Mouse (Mus musculus): ENCODE data around the gene Cd8a. TPM values are rescaled to one million over a fixed set of nuclear protein-coding genes. Genes with fewer than 3 reads are reported as not detected.

Cd8a gene
- total RNA-seq, 4 experiments from 2014 or later = not detected

- no peak for DNase-seq (ENCODE audit: low spot score in 2 of 2)
Observed at GRCm38 (mm10) chr6:71369416-71369815, 3.8 kb upstream of the Cd8a start.

DNA sequence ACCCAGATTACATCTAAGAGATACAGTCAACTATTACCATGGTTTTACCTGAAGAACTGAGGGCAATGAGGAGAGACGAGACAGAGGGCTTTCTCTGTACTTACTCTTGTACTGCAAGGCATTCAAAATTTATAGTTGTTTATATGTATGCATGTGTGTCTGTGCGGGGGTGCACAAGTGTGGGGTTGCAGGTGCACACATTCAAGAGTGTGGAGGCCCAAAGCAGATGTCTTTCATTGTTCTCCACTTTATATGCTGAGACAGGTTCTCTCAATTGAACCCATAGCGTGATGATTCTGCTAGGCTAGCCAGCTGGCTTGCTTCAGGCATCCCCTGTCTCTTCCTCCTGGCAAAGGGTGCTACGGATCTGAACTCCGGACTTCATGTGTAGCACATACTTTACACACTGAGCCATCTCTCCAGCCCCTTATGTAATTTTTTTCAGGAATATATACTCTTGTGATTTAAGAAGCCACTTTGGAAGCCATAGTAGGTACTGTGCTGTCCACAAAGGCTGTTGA is 2.1 kb upstream of the Cd8a start:
- no peak for DNase-seq (ENCODE audit: low spot score in 2 of 2)

DNA sequence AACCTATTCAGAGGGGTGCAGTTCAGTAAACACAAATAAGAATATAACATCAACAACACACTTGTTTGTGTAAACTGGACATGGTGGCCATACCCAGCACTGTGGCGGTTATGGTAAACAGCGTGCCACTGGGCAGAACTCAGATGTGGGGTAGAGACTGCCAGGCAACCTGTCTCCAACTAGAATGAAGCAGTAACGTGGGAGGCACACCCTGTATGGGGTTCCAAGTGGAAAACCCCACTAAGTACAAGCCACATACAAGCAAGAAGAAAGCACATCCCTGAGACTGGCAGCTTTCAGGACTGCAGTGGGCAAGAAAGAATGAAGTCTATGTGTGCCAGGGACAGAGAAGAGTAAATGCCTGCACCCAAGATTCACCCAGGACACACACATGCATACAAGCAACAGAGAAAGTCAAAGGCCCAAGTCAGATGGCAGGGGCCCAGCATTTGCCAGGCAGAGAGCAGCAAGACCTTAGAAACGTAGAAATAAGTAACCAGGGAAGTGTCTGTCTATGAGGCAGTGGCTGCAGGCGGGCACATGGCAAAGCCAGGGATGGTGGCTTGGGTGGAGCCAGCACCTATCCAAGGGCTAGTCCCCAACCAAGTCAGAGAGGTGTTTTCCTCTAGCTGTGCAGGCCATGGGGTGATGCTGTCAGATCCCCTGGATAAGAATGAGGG is 1.0 kb upstream of the Cd8a start:
- DNase-seq (ENCODE audit: low spot score in 2 of 2) = no peak

DNA sequence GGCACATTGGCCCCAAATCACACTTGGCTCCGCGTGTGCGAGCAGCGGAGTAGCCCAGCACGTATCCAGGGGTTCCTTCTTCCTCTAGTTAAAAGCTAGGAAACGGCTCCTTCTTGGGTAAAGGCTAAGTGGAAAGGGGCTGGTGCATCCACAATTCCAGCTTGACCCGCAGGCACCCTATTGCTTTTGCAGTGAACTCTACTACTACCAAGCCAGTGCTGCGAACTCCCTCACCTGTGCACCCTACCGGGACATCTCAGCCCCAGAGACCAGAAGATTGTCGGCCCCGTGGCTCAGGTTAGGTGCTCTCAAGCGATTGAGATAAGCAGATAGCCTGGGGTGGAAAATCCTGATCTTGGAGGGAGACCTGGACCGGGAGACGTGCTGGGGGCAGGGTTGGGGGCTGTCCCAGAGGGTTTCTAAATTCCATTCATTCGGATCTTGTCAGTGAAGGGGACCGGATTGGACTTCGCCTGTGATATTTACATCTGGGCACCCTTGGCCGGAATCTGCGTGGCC is 1.1 kb downstream of the Cd8a start:
- no peak for DNase-seq (ENCODE audit: low spot score in 2 of 2)

DNA sequence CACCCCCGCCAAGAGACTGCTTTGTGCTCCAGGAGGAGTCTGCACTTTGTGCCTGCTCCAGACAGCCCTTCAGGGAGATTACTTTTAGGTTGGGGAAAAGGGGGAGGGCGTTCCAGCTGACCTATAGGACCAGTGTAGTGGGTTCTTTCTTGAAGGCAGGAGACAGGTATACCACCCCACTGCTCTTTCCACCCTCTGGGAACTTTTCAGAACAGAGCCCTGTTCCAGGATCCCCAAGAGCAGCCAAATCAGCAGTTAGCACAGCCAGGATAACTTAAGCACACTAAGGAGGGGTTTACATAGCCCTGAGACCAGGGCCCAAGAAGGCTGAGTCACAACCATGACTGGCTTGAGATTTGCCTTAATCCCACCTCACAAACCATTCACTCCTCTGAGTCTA is 1.7 kb downstream of the Cd8a start:
- DNase-seq (ENCODE audit: low spot score in 2 of 2) = no peak

DNA sequence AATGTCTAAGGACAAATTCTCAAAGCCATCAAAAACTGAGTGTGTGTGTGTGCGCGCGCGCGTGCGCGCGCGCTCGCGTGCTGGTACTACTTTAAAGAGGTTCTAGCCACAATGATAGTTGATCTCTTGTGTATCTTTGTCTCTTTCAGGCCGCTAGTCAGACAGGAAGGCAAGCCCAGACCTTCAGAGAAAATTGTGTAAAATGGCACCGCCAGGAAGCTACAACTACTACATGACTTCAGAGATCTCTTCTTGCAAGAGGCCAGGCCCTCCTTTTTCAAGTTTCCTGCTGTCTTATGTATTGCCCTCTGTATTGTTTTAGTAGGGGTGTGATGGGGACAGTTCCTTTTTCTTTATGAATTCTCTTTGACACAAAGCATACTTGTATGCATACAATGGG is 3.5 kb downstream of the Cd8a start:
- no peak for DNase-seq (ENCODE audit: low spot score in 2 of 2)

- no peak for DNase-seq (ENCODE audit: low spot score in 2 of 2)
Observed at GRCm38 (mm10) chr6:71381654-71382053, 8.4 kb downstream of the Cd8a start.

DNA sequence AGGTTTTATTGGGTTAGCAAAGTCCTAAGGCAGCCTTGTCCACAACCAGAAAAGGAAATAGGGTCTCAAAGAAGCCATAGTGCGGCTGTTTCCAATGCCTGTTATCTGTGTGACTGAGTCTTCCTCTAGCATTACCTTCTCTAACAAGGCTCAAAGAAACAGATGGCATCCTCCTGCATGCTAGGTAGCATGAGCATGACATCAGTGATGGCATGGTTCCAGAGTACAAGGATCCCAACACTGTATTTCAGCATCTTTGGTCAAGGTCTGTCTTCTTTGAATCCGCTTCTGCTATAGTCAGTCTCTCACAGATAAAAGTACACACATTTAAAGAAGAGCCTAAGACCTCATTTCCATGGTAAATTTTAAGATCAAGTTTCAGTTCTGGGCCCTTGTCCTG is 17.3 kb downstream of the Cd8a start:
- no peak for DNase-seq (ENCODE audit: low spot score in 2 of 2)

GRCm38 (mm10) chr6:71396016-71396415 is 22.8 kb downstream of the Cd8a start:
- DNase-seq (ENCODE audit: low spot score in 2 of 2) = no peak

GRCm38 (mm10) chr6:71396761-71397160 is 23.5 kb downstream of the Cd8a start:
- no peak for DNase-seq (ENCODE audit: low spot score in 2 of 2)

DNA sequence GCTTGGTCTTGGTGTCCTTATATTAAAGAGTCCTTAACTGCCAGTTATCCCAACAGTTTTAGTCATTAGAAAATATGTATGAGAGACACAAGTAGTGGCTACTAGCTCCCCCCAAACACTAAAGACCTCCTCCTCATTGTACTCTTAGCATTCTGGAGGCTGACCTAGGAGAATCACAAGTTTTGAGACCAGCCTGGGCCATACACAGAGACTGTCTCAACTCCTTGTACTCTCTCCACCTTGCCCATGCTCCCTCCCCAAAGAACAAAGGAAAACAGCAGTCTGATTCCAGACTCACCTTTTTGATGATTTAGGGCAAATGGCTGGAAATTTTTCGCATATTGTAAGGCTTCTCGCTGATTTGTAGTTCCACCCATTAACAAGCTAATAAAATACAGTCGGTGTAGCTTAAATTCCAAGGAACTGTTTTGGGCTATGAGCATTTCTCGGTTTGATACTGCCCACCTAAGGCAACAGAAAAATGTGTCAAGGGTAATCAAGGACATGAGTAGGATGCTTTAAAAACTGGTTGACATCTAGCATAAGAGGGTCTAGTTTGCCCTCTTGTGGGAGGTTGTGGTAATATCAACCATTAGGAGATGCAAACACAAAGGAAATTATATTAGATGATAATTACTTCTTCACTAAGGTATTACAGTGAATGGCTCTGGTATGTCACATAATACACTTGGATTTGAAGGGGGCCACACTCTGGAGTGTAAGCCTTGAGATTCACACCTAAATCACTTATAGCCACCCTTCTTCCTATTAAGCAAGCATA is 25.8 kb downstream of the Cd8a start:
- no peak for DNase-seq (ENCODE audit: low spot score in 2 of 2)

DNA sequence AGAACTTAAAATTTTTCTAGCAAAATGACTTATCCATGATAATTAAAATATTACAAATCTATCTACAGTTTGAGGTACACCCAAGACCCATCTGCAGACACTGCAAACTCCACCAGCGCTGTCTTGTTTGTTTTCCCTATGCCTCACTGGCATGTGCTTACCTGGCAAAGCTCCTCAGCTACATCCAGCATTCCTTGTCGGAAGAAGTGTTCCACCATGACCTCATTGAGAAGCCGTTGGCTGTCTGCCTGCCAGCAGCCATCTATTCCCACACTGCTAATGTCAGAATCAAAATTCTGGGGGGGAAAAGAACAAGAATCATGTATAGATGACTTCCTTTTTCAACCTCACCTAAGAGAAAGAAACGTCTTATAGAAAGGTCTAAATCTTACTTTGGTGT is 41.4 kb downstream of the Cd8a start:
- peak in 1 of 2 experiments; percentile 15 for DNase-seq (ENCODE audit: low spot score in 2 of 2)

DNA sequence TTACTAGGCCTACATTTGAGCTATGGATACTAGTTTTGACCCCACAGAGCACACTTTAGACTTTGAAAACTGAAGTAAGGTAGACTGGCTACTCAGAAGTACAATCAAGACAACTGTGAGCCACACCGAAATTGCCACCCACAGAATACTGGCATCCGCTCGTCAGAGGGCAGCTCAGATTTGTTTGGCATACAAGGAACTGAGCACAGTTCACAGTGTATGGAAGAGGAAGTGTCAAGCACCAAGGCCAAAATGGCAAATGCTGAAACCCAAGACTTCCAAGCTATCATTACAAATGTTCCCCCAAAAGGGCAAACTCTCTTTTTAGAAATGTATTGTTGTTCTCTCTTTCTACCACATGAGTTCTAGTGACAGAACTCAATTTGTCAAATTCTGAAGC is 42.2 kb downstream of the Cd8a start:
- DNase-seq (ENCODE audit: low spot score in 2 of 2) = peak in 1 of 2 experiments; percentile 16

- peak in 1 of 2 experiments; percentile 23 for DNase-seq (ENCODE audit: low spot score in 2 of 2)
Observed at GRCm38 (mm10) chr6:71418874-71419273, 45.6 kb downstream of the Cd8a start.

DNA sequence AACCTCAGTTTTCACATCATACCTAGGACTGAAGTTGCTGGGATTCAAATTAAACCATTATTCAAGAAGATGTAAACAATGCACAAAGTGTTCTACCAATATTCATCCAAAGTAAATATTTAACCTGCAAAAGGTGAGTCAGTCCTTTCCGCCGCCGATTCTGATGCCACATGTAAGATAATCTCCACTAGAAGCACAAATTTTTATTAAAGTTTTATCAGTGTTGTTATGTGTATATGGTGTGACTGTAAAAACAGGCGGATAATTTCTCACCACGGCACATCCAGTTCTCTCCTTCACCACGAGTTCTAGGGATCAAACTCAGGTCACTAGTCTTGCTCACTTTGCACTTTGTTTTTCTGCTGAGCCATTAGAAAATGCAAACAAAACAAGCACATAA is 47.6 kb downstream of the Cd8a start:
- no peak for DNase-seq (ENCODE audit: low spot score in 2 of 2)

GRCm38 (mm10) chr6:71422162-71422561 is 48.9 kb downstream of the Cd8a start:
- DNase-seq (ENCODE audit: low spot score in 2 of 2) = no peak

DNA sequence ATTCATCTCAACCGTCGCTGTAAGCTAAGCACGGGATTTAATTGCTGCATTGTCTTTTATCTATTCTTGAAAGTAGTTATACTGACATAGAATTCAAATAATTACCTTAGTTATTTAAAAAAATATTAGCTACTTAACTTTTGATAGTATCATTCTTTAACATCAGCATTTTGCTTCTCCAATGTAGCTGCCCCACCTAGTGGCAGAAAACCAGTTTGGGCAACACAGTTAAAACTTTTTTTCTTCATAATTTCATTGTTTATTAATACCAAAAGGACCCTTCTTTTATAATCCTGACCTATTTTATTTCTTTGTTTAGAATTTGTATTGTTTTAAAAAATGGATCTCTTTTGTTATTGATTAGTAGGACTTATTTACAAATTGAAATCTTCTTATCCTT is 49.9 kb downstream of the Cd8a start:
- no peak for DNase-seq (ENCODE audit: low spot score in 2 of 2)

GRCm38 (mm10) chr6:71425681-71426080 is 52.5 kb downstream of the Cd8a start:
- DNase-seq (ENCODE audit: low spot score in 2 of 2) = no peak

DNA sequence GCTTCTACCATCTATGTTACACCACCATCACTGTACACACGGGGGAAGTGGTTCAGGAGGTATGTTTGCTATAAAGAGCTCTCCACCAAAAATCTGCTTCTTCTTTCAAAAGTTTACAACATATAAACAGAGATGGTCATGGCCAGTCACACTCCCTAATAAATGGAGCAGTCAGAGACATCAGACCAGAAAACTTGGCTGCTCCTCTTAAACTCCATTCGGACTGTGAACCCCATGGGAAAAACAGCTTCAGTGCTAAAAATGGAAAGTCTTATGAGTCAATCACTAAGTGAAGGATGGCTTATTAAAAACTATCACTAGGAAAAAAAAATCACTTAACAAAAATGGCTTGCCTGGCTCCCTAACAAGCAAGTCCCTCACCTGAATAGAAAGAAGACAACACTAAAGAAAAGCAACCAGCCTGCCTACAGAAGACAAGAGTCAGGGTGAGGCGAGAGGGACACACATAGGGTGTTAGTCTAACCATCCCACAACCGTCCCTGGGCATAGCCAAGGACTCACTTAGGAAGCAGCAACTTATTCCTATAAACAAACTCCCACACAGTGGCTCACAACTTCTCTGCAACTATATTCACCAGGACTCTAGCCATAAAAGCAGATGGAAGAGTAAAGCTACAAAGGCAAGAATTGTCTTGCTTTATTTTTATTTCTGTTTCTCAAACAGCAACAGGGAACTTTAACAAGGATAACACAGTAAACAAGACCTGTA is 54.9 kb downstream of the Cd8a start:
- DNase-seq (ENCODE audit: low spot score in 2 of 2) = no peak
